Mouse (Mus musculus) midbrain, embryonic 13.5 days (tissue): ENCODE measurements at regions not wholly inside any gene's neighbourhood (a gene's known extent, or its start where the extent isn't known, plus 50 kb on each side); places are given as distances from the start of the nearest gene placed in this dataset.

Source experiments
- ATAC-seq: fragments of 200-750 bp; cut with Nextera tagmentation; 2 replicates; pipeline ENCODE4 v1.8.0; 2017; ENCODE audit warnings: mild to moderate bottlenecking, moderate TSS enrichment, moderate library complexity
- H3K27ac ChIP-seq: fragments of 300-500 bp; sonication (generic); 2 replicates; pipeline ENCODE4 v1.5.1; 2015; ENCODE audit warnings: inconsistent platforms, mild to moderate bottlenecking, moderate library complexity
- H3K27me3 ChIP-seq: fragments of 300-500 bp; sonication (generic); 2 replicates; pipeline ENCODE4 v1.6.1; 2015; ENCODE audit warnings: mild to moderate bottlenecking, inconsistent platforms
- H3K36me3 ChIP-seq: fragments of 300-500 bp; sonication (generic); 2 replicates; pipeline ENCODE4 v1.6.1; 2015; ENCODE audit warnings: mild to moderate bottlenecking, inconsistent platforms
- H3K4me1 ChIP-seq: fragments of 300-500 bp; sonication (generic); replicated peaks from 2 replicates; pipeline ENCODE4 v1.6.1; 2015; ENCODE audit warnings: inconsistent platforms
- H3K4me2 ChIP-seq: fragments of 300-500 bp; sonication (generic); replicated peaks from 2 replicates; pipeline ENCODE4 v1.6.1; 2015; ENCODE audit warnings: moderate library complexity, mild to moderate bottlenecking, inconsistent platforms
- H3K4me3 ChIP-seq: fragments of 300-500 bp; sonication (generic); replicated peaks from 2 replicates; pipeline ENCODE4 v1.5.1; 2015; ENCODE audit warnings: mild to moderate bottlenecking, inconsistent platforms
- H3K9ac ChIP-seq: fragments of 300-500 bp; sonication (generic); replicated peaks from 2 replicates; pipeline ENCODE4 v1.6.1; 2015; ENCODE audit warnings: mild to moderate bottlenecking, inconsistent platforms
- H3K9me3 ChIP-seq: fragments of 300-500 bp; sonication (generic); 2 replicates; pipeline ENCODE4 v1.6.1; 2016; ENCODE audit warnings: mild to moderate bottlenecking, inconsistent platforms
- WGBS: fragments of 180-500 bp; shearing (Covaris S2); methylation state at CpG from one replicate; pipeline ENCODE4 v1.1.7; 2015; 5-methylcytosine and 5-hydroxymethylcytosine counted together

- WGBS = 98% methylated on average over 4 of the region's 4 CpGs
- H3K9me3 ChIP-seq = peaks cover 4% of the 10 kb centered on the region; the same call in 1 of the 2 replicates
- no peaks in the 10 kb centered on the region for H3K36me3 ChIP-seq
- H3K27ac ChIP-seq = no peak overlapping the region
- no peak overlapping the region for H3K9ac ChIP-seq
- ATAC-seq = no peak
- H3K4me1 ChIP-seq = no peaks in the 10 kb centered on the region
- no peaks in the 10 kb centered on the region for H3K27me3 ChIP-seq
- H3K4me2 ChIP-seq = no peak overlapping the region
- H3K4me3 ChIP-seq = no peak overlapping the region
Observed at GRCm38 (mm10) chr4:53341181-53341580, 99.0 kb upstream of the Slc44a1 start.

GRCm38 (mm10) chr4:53340021-53340667 lies 100.1 kb upstream of the Slc44a1 start:
- Histone ChIP-seq H3K9ac (no peak overlapping the region), H3K4me2 (no peak overlapping the region), H3K36me3 (no peaks in the 10 kb centered on the region), H3K9me3 (peaks cover 4% of the 10 kb centered on the region; the same call in 1 of the 2 replicates), H3K4me3 (no peak overlapping the region), H3K4me1 (no peaks in the 10 kb centered on the region), H3K27me3 (no peaks in the 10 kb centered on the region), H3K27ac (no peak overlapping the region)
- WGBS = 82% methylated on average over 13 of the region's 14 CpGs
- no peak for ATAC-seq

DNA sequence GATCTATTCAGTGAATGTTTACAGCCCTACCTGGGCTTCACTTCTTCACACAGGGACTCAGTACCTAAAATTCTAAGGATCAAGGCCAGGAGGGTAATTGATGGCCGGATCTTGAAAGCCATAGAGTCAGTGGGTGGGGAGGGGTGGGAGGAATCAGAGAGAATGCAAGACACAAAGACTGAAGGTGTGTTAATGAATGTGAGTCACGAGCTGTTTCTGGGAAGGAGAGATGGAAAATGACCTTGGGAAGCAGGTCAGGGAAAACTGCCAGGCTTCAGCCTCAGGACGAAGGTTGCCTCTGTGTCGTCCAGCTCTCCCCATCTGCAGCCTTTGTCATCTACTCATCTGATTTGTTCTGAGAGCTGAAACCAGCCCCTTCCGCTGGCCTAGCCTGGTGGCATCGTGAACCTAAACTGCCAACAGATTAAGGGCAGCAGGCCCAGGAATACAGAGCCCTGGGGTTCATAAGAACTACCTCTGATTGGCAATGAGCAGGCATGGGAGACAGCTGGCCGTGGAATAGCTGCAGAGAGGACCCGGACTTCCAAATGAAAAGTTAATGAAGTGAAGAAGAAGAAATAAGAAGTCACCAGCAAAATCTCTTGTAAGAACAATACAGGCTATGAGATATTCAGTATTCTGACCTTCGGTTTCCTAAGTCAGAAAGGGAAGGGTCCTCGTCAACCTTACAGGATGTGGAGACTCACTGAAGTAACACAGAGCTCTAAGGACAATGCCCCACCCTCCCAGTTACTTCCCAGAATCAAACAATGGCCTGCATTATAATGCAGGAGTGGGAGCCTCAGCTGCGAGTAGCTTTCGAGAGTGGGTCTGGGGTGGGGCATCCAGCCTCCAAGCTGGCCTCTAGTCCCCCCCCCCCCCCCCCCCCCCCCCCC lies 100.8 kb upstream of the Slc44a1 start:
- Histone ChIP-seq H3K9me3 (peaks cover 4% of the 10 kb centered on the region; the same call in 1 of the 2 replicates), H3K4me2 (no peak overlapping the region), H3K27me3 (no peaks in the 10 kb centered on the region), H3K27ac (no peak overlapping the region), H3K36me3 (no peaks in the 10 kb centered on the region), H3K4me1 (no peaks in the 10 kb centered on the region), H3K4me3 (no peak overlapping the region), H3K9ac (no peak overlapping the region)
- no peak for ATAC-seq
- WGBS = 44% methylated on average over 12 of the region's 12 CpGs

DNA sequence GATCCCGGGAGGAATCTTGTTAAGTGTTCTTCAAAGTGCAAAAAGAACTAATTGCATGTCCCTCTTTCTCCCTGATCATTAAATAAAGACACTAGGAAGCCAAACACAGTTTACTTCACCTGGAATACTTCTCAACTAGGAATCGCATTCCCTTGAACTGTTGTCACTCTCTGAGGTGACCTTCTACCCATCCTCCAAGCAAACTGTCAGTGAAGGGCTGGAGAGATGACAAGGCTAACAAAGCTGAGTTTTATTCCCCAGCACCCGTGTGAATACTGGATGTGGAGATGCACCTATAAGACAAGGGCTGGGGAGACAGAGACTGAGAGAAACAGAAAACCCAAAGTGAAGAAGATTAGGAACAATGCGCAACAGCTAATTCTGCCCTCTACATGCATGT lies 101.7 kb upstream of the Slc44a1 start:
- no peak for ATAC-seq
- H3K4me3 ChIP-seq = no peak overlapping the region
- H3K4me1 ChIP-seq = no peaks in the 10 kb centered on the region
- H3K36me3 ChIP-seq = no peaks in the 10 kb centered on the region
- no peak overlapping the region for H3K4me2 ChIP-seq
- H3K9me3 ChIP-seq = peaks cover 4% of the 10 kb centered on the region; the same call in 1 of the 2 replicates
- H3K9ac ChIP-seq = no peak overlapping the region
- H3K27me3 ChIP-seq = no peaks in the 10 kb centered on the region
- 89% methylated on average over 4 of the region's 4 CpGs for WGBS
- H3K27ac ChIP-seq = no peak overlapping the region

- H3K4me2 ChIP-seq = no peak overlapping the region
Observed at GRCm38 (mm10) chr4:53337784-53338183, 102.4 kb upstream of the Slc44a1 start.

DNA sequence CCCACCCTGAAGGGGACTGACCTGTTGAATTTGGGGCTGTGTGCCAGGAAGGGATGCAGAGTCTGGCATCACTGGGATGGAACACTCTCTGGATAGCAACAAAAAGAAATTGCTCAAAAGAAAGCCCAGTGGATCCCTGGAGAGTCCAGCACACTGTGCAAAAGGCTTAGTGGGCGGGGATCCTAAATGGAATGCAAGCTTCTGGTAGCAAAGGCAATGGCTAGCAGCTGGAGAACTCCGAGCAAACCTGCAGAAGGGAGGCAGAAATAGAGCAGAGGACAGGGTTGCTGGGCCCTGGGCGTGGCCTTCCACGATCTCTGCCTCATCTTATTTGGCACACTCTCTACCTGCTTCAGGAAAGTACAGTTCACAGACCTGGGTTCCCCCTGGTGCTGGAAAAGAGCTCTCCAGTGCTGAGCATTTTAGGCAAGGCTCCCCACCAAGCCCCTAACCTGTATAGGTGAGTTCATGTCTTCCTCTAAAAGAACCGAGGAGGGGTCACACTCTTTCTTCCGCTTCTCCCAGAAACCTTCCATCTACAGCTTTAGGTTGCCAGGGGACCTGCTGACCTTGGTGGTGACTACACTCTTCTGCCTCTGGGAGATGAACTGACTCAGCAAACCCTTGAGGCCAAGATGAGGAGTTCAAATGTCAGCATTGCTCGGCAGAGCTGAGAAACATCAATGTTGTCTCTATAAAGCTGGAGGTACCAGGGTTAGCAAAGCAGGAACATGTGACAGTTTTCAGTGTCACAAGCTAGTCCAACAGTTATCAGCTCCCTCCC lies 112.6 kb upstream of the Slc44a1 start:
- H3K4me1 ChIP-seq = peaks cover 9% of the 10 kb centered on the region; the same call in 1 of the 2 replicates
- no peaks in the 10 kb centered on the region for H3K9me3 ChIP-seq
- ATAC-seq = no peak
- no peak overlapping the region for H3K9ac ChIP-seq
- no peak overlapping the region for H3K4me3 ChIP-seq
- no peak overlapping the region for H3K27ac ChIP-seq
- WGBS = 58% methylated on average over 7 of the region's 7 CpGs
- no peak overlapping the region for H3K4me2 ChIP-seq
- H3K27me3 ChIP-seq = no peaks in the 10 kb centered on the region
- no peaks in the 10 kb centered on the region for H3K36me3 ChIP-seq

More at GRCm38 (mm10) chr4:53337784-53338183, 102.4 kb upstream of the Slc44a1 start:
- Histone ChIP-seq H3K27ac (no peak overlapping the region), H3K4me3 (no peak overlapping the region), H3K27me3 (no peaks in the 10 kb centered on the region), H3K9ac (no peak overlapping the region), H3K36me3 (no peaks in the 10 kb centered on the region), H3K4me1 (no peaks in the 10 kb centered on the region), H3K9me3 (peaks cover 4% of the 10 kb centered on the region; the same call in 1 of the 2 replicates)
- WGBS = 50% methylated on average over 8 of the region's 8 CpGs
- no peak for ATAC-seq

DNA sequence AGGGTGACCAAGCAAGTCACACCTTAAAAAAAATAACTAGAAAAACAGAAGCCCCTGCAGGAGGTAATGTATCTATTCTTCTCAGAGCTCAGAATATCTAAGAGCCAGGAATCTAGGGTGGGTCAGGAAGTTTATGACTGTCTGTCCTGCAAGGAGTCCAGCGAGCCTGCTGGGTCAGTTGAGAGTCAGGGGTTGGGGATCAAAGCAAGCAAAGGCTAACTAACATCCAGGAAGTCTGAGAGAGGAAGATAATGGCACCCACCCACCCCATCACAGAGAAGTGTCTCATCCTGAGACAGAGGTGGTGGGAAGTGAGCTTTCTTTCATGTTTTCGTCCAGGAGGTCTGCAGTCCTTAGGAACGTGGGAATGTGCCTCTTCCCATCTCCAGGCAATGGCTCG lies 116.4 kb upstream of the Slc44a1 start:
- no peak overlapping the region for H3K27ac ChIP-seq
- H3K36me3 ChIP-seq = no peaks in the 10 kb centered on the region
- H3K4me2 ChIP-seq = no peak overlapping the region
- peaks cover 10% of the 10 kb centered on the region; the same call in 1 of the 2 replicates for H3K4me1 ChIP-seq
- no peak overlapping the region for H3K4me3 ChIP-seq
- H3K9ac ChIP-seq = no peak overlapping the region
- WGBS = 81% methylated on average over 4 of the region's 4 CpGs
- no peaks in the 10 kb centered on the region for H3K27me3 ChIP-seq
- H3K9me3 ChIP-seq = no peaks in the 10 kb centered on the region
- no peak for ATAC-seq

DNA sequence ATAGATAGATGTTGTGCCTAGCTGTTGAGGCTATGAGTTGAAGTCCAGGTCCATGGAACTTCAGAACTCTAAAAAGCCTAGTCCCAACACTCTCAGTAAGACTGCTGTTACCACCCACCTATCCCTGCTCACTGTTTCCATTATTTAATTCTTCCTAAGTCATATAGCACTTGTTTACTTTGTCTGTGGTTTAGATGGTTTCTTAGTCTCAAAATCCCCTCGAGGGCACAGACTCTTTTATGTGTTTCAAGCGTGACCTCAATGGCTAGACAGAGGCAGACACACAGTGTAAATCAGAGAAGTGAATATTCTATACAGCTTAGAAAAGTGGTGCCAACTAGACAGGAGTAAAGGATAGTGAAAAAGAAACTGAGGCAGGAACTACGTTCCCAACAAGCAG lies 117.0 kb upstream of the Slc44a1 start:
- 66% methylated on average over 3 of the region's 3 CpGs for WGBS
- H3K4me1 ChIP-seq = peaks cover 10% of the 10 kb centered on the region; the same call in 1 of the 2 replicates
- H3K4me2 ChIP-seq = no peak overlapping the region

GRCm38 (mm10) chr4:53322484-53322883 lies 117.7 kb upstream of the Slc44a1 start:
- Histone ChIP-seq H3K36me3 (no peaks in the 10 kb centered on the region), H3K4me2 (no peak overlapping the region), H3K9ac (no peak overlapping the region), H3K4me3 (no peak overlapping the region), H3K27ac (no peak overlapping the region), H3K4me1 (peaks cover 15% of the 10 kb centered on the region), H3K27me3 (no peaks in the 10 kb centered on the region), H3K9me3 (no peaks in the 10 kb centered on the region)
- WGBS = 74% methylated on average over 5 of the region's 5 CpGs
- no peak for ATAC-seq

More for the DNA sequence above, 117.0 kb upstream of the Slc44a1 start:
- Histone ChIP-seq H3K4me3 (no peak overlapping the region), H3K9me3 (no peaks in the 10 kb centered on the region), H3K27me3 (no peaks in the 10 kb centered on the region), H3K36me3 (no peaks in the 10 kb centered on the region), H3K27ac (no peak overlapping the region), H3K9ac (no peak overlapping the region)
- no peak for ATAC-seq

- ATAC-seq = no peak
- Histone ChIP-seq H3K9me3 (no peaks in the 10 kb centered on the region), H3K27me3 (no peaks in the 10 kb centered on the region), H3K9ac (no peak overlapping the region), H3K4me2 (no peak overlapping the region), H3K27ac (no peak overlapping the region), H3K4me3 (no peak overlapping the region), H3K4me1 (peaks cover 23% of the 10 kb centered on the region), H3K36me3 (no peaks in the 10 kb centered on the region)
- 84% methylated on average over 6 of the region's 6 CpGs for WGBS
Observed at GRCm38 (mm10) chr4:53320735-53321449, 119.3 kb upstream of the Slc44a1 start.

GRCm38 (mm10) chr4:53319051-53319450 lies 121.2 kb upstream of the Slc44a1 start:
- Histone ChIP-seq H3K36me3 (no peaks in the 10 kb centered on the region), H3K27me3 (no peaks in the 10 kb centered on the region), H3K4me2 (no peak overlapping the region), H3K4me3 (no peak overlapping the region), H3K27ac (no peak overlapping the region), H3K4me1 (peaks cover 23% of the 10 kb centered on the region), H3K9ac (no peak overlapping the region), H3K9me3 (no peaks in the 10 kb centered on the region)
- WGBS = 88% methylated on average over 4 of the region's 4 CpGs
- ATAC-seq = no peak
